Mouse (Mus musculus): ENCODE measurements around the gene Lrmda.

The Lrmda gene

DNA sequence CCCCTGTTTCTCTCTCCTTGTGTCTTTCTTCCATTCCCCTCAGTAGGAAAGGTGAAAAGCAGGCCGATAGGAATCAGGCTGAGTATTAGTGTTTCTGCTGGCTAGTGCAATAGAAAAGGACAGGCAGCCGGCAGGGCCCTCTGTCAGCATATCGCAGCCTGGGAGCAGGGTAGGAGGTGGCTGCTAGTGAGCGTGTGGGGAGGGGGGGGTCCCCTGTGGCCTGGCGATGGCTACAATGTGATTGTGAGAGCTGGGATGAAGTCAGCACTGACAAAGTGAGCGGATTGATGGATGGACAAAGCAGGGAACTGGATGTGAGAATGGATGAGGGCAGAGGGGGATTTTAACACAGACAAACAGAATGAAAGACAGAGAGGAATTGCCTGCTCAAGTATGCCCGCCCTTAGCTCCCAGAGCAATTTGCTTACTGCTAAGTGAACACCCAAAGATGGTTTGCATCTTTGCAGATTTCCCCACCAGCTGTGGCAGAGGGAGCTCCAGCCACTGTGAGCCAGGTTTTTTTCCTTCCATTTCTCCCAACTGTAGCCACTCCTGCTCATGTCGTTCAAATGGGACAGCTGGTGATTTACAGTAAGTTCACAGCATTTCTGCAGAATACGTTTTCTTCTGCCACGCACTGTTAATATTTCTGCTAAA lies 240.0 kb downstream of the Lrmda start:
- no peak for DNase-seq

DNA sequence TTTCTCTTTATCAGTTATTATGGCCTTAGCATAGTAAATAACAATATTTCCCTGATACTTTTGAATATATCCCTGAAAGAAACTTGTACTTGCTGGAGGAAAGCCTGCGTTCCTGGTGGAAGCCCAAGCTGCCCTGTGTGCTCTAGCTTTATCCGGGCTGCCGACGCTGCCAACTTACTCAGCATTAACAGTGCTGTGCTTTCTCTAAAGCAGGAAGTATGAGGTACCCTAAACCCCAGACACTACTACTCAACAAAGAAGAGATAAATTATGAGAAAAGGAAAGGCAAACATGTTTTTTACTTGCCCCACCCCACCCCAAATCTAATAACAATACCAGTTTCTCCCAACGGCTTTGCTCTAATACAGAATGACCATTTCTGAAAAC lies 240.5 kb downstream of the Lrmda start:
- no peak for DNase-seq

DNA sequence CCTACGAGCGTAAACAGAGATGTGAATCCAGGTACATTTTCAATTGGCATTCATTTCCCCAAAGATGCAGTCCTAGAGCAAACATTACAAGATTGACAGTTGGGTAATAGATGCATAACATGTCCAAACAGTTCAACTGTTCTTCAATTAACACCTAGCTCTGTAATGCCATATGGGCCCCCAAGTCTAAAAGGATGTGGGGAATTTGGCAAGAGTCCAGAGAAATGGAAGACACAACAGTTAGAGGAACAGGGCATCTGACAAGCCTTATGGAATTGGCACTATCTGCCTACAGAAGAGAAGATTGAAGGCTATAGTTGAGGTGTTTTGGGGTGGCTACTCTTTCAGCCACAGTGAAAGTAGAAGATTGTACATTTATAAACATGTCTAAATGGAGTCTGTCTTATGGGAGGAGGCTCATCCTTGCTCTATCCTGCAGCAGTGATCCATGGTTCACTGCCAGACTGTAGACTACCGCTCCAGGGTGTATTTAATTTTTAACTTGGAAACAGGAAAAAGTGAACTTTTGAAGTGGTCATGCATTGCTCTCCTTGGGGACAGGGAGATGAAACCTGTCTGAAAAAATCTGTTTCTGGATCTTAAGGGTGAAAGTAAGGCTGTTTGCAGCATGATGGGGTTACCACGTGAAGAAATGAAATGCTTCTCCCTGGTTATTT lies 245.9 kb downstream of the Lrmda start:
- no peak for DNase-seq

DNA sequence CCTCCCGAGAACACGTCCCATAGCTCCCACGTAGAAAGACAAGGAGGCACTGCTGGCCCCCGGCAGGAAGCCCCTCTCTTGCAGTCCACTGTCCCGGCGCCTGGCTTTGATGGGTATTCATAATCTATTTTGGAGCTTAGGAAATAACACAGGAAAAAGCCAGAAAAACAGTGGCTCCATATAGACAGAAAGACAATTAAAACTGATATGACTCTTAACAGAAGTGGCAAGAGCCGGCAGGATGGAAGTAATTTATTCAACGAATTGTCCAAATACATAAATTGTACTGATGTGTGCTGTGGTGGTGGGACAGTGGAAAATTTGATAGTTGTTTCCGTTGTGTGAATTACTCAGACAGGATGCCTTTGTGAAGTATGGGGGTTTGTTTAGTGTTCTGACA lies 250.3 kb downstream of the Lrmda start:
- no peak for DNase-seq

DNA sequence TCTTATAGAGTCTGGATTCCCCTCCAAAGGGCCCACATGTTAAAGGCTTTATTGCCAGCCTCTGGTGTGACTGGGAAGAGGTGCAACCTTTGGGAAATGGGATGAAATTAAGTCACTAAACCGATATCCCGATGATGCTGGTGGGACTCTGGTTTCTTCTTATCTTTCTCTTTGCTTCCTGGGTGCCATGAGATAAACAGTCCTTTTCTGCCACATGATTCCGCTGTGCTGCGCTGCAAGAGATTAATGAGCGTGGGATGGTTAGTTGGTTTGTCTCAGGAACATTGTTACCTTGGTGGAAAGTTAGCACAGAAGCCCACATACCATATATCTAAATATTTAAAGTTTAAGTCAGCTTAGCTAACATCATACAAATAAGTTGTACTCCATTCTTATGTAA lies 258.5 kb downstream of the Lrmda start:
- DNase-seq, result no peak

DNA sequence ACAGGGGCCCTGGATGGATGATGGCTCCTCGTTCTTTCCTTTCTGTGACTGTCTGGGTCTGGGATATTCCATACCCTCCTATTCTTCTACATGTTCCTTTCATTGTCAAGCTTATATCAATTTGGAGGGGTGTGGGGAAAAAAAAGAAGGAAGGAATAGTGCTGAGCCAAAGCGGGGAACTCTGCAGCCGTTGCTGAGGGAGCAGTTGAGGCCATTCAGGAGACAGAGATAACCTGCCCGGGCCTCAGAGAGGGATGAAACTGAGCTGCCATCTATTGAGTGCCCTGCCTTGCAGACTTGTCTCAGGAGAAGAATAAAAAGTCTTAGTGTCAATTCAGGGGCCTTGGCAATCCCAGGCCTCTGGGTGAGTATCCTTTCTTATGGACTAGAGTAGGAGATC lies 260.1 kb downstream of the Lrmda start:
- no peak for DNase-seq

DNA sequence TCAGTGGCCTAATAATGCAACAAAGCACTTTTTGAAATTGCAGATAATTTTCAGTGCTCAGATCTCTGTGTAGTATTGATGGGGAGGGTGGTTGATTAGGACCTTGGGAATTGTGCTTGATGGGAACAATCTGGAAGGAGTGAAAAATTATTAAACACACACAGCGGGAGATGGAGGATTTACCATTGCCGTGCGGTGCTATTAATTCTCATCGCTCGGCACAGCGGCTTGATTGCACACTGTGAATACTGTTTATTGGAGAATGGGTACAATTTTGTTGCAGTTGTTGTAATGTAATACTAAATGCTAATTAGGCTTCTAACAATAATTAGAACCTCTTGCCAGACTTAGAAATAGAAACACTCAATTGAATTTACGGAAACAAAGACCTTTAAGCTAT lies 262.1 kb downstream of the Lrmda start:
- DNase-seq, result no peak

DNA sequence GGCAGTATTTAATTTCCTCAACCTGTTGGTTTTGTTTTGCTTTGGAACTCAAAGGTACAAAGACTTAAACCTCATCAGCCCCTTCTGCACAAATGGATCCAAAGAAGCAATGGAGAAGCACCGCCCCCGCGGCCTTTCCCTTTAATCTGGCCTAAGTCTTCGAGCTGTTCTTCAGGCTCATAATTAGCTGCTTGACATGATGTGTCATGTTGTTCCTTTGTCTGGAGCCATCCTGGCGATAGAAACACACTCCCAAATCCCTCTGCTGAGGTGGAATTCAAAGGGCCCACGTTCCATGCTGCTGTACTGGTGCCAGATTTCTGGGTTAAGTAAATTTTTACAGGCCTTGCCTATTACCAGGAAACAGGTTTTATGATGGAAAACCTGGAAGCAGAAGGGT lies 263.3 kb downstream of the Lrmda start:
- DNase-seq, result no peak

DNA sequence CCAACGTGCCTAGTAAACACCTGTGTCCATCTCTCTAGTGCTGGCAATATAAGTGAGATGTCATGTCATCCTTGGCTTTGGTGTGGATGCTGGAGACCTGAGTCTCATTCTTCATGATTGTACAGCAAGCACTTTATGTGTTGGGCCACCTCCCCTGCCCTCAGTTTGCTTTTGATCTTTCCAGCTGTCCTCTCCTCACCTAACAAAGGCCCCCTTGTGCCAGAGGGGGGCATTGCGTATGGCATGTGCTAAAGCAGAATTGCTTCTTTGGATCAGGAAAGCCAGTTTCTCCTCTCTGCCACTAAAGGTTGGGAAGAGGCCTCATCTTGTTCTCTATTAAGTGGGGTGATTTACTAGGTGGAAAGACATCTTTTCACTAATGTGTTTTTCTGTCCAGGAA lies 264.2 kb downstream of the Lrmda start:
- peak; percentile 20 for DNase-seq

DNA sequence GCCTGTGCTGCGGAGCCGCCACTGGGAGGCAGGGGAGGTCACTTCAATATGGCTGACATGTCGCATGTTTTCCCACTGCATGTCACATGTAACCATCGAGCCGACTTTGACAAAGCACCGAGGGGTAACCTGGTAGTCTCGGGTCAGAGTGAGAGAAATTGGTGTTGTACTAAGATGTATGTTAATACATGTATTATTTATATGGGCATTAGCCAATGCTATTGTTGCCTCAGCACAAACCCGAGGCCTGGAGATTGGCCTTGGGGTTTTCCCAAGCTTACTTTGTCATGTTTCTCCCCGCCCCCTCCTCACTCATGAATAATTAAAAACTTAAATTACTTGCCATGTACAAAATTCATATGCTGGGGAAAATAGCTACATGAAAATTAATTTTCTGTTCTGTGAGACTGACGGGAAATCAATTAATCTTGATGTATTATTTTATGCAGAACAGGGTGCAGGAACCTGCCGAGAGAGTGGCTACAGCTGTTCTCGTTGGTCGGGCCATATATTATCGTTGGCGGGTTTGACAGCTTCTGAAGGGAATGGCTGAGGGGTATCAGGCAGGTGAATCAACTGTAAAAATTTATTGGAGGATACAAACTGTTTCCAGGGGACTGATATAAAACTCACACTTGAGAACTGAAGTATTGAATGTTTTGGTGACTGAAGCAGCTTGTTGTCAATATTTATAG lies 265.5 kb downstream of the Lrmda start:
- DNase-seq, result no peak

DNA sequence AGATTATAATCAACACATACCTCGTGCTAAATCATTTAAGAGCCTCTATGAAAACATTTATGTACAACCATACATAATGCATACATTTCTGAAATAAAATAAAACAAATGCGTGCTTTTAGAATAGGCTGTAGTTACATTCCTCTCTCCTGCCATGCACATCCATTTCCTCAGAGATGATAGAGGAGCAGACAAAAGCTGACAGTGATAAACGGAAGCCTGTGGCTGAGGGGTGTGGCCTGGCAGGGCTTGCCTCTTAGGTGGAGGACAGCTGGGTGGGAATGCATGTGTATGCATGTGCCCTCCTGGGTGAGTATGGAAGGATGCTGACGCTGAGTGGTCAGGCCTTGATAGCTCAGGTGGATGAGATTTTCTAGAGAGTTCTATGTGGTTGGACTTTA lies 266.3 kb downstream of the Lrmda start:
- DNase-seq, result peak; percentile 14

DNA sequence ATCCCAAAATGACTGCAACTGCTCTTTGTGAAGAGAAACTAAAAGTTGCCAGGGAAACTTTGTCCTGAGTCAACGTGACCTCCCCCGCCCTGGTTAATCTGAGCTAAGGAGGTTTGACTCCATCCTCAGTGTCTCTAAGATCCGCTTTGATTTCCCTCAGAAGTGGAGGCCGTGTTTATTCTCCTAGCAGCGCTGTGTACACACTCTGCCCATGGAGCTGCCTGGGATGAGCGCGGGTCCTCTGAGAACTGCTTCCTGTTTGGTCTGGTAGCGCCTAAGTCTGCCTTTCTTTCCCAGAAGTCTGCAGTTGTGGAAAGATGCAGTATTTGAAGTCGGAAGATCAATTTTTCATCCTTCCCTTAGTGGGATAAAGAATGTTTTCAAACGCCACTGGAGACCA lies 268.7 kb downstream of the Lrmda start:
- no peak for DNase-seq

DNA sequence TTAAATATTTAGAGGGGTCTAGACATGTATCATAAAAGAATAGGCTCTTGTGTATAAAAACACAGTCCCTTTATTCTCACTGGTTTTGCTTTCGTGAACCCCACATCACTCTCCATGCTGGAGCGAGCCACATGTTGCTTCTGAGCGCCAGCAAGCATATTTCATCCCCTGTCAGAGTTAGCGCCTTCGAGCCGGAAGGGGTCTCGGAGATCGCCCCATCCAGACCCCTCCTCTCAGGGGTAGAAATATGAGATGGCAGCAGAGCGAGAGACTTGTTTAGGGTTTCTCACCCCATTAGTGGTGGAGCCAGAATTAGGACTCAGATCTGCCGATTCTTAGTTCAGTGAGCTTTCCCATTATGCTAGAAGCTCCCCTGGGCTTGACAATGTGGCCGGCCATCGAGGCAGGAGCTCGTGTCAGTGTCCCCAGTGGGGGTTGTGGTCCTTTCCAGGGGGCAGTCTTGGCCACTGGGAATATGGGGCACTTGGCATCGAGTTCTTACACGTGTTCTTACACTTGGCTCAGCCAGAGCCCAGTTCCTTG lies 269.9 kb downstream of the Lrmda start:
- DNase-seq, result no peak

DNA sequence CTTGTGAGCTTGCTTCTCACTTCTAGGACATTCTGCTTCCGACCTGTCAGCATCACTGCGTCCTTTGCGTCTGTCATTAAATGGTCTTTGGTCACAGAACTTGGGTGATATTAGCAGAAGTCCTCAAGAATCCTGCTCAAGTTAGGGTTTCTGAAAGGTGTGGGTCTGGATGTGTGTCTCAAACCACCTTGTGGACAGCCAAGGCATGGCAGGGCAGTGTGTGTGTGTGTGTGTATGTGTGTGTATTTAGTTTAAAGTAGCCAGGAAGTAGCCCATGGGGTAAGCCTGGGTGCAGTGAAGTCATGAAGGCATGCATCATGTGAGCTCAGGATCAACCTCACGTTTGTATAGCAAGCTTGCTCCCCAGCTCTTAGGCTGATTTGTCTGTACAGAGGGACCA lies 274.9 kb downstream of the Lrmda start:
- DNase-seq, result no peak

DNA sequence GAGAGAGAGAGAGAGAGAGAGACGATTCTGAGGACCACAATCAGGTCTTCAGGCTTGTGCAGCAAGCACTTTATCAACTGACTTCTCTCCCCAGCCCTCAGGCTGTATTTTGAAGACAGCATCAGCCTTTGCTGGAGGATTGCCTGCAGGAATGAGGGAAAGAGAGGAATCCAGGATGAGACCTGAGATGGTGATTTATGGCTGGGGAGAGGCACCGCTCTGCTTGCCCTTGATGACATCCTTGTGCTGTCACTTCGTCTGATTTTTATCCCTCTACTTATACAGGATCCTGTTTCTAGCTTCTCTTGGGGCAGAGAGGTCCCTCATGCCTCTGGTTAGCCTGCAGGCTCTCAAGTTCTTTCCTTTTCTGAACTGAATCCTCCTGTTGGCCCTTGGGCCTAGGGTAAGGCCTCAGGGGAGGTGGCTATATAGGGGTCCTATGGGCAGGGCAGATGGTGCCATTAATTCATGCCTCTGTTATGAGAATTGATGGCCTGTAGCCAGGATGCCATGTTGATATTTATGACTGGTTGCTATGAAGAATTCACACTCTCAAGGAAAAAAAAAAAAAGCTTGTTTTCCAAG lies 277.2 kb downstream of the Lrmda start:
- DNase-seq, result no peak

DNA sequence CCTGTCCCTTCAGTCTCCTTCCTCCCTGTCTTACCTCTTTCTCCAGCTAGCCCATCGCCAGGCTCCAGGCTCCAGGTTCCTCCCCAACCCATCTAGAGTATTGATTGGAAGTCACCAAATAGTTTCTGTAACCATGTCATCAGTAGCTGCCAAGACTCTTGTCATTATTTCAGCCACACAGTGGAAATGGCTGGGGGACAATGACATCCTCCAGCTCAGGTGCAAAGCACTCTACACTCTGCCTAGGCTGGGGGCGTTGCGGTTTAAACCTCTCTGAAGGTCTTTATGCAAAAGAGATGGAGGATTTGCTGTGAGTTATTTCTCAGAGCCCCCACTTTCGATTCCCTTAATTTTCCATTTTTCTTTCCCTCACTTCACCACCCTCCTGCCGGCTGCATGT lies 287.2 kb downstream of the Lrmda start:
- DNase-seq, result no peak

DNA sequence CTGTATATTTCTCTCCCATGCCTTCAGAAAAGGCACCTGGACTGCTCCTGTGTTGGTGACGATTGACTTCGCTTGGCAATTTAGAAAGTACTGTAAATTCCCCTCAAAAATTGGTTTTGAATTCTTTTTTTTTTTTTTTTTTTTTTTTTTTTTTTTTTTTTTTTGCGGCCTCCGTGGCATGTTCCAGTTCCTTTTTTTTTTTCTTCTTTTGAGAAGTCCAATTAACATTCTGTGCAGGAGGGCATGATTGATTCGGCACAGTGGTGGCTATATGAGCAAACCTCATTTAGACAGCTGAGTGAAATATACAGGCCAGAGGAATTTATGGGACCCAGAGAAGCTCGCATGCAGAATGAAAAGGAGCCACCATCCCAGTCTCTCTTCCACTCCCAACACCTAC lies 288.5 kb downstream of the Lrmda start:
- no peak for DNase-seq

DNA sequence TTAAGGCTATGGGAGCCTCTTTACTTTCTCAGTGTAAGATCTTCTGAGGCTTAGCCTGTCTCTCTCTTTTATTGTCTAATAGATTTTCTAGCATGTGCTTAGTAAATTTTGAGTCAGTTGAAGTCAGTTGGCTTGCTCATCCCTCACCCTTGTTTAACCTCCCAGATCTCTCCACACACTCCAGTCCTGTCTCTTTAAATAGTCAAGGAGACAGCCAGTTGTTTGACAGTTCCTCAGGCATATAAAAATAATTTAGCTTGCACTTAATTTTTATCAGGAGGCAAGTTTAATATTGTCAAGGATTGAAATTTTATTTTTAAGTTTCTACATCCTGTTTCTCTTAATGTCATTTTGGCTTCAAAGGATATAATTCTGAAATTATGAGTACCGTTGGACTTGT lies 303.5 kb downstream of the Lrmda start:
- no peak for DNase-seq

DNA sequence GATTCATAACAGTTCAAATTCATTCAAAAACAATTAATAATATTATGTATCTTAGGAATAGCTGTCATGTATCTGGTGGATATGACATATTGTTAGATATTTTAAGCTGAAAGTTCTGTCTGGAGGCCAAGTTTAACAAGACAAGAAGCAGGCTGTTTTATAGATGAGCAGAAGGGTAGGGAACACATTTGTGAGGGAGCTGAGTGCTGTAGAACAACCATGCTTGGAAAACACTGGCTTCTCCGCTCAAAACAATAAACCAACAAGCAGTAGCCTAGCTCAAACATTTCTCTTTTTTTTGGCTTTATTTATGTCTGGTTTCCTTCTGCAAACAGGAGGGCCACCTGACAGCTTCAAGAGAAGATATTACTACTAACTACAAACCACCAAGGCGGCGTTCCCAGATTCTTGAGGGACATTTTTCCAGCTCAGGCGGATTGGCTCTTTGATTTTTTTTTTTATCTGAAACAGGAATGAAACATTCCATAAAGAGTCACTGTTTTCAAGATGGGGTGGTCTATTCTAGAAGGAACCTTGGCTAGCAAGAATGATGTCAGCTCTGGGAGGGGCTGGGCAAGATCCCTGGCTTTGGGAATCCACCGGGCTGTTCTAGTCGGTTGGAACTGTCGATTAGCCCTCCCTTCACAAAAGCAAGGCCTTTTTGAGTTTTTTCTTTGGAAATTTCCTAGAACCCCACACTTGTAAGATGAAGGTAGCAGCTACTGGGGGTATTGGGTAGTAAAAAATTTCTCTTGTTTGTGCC lies 304.2 kb downstream of the Lrmda start:
- no peak for DNase-seq

DNA sequence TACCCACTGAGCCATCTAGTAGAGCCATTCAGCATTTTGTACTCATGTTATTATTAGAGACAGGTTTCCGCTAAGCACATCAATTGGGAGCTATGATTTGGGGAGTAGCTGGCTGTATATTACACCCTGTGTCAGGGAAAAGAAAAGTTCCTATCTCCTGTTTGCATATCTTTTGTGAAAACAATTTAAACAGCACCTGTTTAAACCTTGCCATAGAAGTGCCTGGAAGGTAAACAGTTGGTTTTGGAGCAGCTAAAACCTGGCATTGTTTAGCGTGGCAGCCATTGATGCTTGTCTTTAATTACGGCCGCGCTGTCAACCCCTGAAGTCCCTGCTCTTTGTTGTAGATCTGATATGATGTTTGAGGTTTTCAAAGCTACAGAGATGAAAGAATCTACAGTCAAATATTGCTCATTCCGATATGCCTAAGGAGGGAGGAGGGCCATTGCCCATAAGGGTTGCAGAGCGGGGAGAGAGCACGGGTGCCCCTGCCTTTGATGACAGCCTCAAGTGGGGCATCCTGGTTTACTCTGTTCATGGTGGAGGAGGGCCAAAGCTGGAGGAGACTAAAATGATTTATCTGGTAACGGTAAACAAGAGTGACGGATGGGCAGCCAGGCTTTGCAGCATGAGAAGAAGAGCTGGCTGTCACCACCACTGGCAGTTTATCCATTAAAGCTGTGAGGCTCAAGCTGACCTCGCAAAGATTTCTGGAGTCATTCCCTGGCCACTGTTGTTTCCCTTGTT lies 306.9 kb downstream of the Lrmda start:
- DNase-seq, result no peak

DNA sequence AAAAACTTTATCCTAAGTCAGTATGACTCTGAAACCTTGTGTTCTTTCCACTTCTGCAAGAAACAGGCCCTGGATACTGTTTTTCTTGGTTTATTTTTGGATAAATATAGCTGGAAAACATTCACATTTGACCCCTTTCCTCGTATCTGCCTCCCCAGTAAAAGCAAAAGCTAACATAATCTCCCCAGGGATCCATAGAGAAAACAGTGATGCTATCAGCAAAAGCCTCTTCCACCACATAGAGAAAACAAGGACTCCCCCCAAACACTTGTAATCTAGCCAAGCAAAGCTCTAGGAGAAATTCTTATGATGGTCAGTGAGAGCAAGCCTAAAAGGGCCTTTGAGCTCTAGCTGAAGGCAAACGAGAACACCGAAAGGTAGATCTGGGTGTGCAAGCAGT lies 309.7 kb downstream of the Lrmda start:
- no peak for DNase-seq

DNA sequence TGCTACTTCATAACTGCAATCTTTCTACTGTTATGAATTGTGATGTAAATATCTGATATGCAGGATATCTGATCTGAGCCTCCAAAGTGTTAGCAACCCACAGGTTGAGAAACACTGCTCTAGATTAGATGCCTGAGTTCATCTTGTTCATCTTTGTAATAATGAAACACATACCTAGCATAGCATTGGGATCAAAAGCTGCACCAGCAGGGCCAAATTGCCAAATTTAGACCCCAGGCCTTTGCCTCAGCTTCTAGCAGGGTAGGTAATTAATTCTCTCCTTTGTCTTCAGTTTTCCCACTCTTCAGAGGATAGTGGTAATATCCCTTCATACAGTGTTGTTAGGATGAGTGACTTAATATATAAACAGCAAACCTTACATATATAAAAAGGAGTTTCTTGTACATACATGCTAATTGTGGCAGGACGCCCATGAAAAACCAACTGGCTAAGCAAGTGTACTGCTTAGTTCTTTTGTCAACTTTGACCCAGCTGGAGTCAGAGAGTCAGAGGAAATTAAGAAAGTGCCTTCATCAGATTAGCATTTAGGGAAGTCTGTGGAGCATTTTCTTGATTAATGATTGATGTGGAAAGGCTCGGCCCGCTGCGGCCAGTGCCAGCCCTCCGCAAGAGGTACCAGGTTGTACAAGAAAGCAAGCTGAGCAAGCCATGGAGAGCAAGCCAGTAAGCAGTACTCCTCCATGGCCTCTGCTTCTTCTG lies 315.7 kb downstream of the Lrmda start:
- no peak for DNase-seq
